ENCODE assay signal across 29 mouse cellular contexts in the genomic region with DNA sequence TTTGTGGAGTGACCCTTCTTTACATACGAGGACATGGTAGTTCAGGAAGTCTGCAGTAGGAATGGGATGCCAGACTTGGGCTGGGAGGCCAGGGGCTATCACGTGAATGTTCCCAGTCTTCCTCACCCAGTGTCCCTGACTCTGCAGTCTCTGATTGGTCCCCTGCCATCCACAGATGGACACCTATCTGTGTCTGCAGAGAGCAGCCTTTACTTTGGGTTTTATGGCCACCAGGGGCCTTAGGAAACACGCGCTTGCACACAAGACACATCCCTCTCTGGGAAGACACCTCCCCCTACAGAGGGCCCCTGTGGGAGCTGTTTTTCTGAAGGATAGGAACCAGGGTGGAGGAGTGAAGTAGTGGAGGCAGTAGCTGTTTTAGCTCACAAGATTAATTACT. TPM values are rescaled to one million over a fixed set of nuclear protein-coding genes. Genes with fewer than 3 reads are reported as not detected.
DNase-seq lines count a peak whose midpoint lies in the region; ATAC-seq and TF ChIP-seq lines count a peak whose summit lies in the region.
"Had no signal": no experiment of that assay in that cellular context is flagged by ENCODE, and none has a peak within 500 bp of the region (broad histone marks: within the 10 kb centered on the region; RNA-seq: fewer than 3 reads in every experiment).

No protein-coding gene starts in this region.

- no peaks in the 10 kb centered on the region for H3K9me3 ChIP-seq in heart, embryonic 12.5 days (replicated peaks)
- no peaks in the 10 kb centered on the region for H3K9me3 ChIP-seq in intestine, postnatal 0 days (ENCODE audit: control insufficient read depth)
- no peaks in the 10 kb centered on the region for H3K9me3 ChIP-seq in intestine, embryonic 16.5 days (ENCODE audit: control insufficient read depth, low read length)
- H3K9me3 ChIP-seq in kidney, postnatal 0 days (replicated peaks; ENCODE audit: low read length): no peaks in the 10 kb centered on the region
- H3K9me3 ChIP-seq in lung, postnatal 0 days (ENCODE audit: low read length): no peaks in the 10 kb centered on the region
- H3K9me3 ChIP-seq: forebrain, embryonic 10.5 days; forebrain, embryonic 13.5 days; heart, embryonic 13.5 days; hindbrain, embryonic 13.5 days had no signal

- DNase-seq in heart, adult 8-10 months (ENCODE audit: low spot score): no peak
- DNase-seq in kidney, postnatal 0 days (ENCODE audit: low spot score): no peak
- no peak for DNase-seq in kidney, postnatal 10 days
- DNase-seq in lung, postnatal 0 days (ENCODE audit: low spot score): no peak
- DNase-seq in lung, adult 2 months: no peak
- DNase-seq: adrenal gland, postnatal 10 days; adrenal gland, postnatal 36 days; cerebellum, adult 18-20 months; cerebellum, adult 9-10 months; cerebellum, postnatal 14 days; gastrocnemius, postnatal 10 days; gastrocnemius, postnatal 36 days; heart, postnatal 14 days had no signal

- H3K9ac ChIP-seq in heart, embryonic 12.5 days: no peak overlapping the region
- H3K9ac ChIP-seq in intestine, postnatal 0 days (ENCODE audit: low read depth, low read length): no peak overlapping the region
- H3K9ac ChIP-seq in intestine, embryonic 16.5 days (ENCODE audit: low read depth, low read length): no peak overlapping the region
- no peak overlapping the region for H3K9ac ChIP-seq in kidney, postnatal 0 days (ENCODE audit: low read depth, low read length)
- no peak overlapping the region for H3K9ac ChIP-seq in lung, postnatal 0 days (replicated peaks; ENCODE audit: low read depth)
- H3K9ac ChIP-seq: forebrain, embryonic 13.5 days; heart, embryonic 13.5 days; hindbrain, embryonic 13.5 days had no signal

- no peak for TF ChIP-seq EP300 in lung, postnatal 0 days (IDR thresholded peaks at IDR 0.05)

- no peak overlapping the region for H3K27ac ChIP-seq in heart, embryonic 12.5 days (ENCODE audit: poor library complexity, severe bottlenecking)
- H3K27ac ChIP-seq in intestine, postnatal 0 days (ENCODE audit: low read depth, low read length): no peak overlapping the region
- no peak overlapping the region for H3K27ac ChIP-seq in intestine, embryonic 16.5 days (ENCODE audit: low read length)
- H3K27ac ChIP-seq in kidney, postnatal 0 days: 0 out of 2 replicates have a peak overlapping the region, but pooled peaks have one; percentile 9
- no peak overlapping the region for H3K27ac ChIP-seq in lung, postnatal 0 days (ENCODE audit: low read length)
- H3K27ac ChIP-seq: forebrain, embryonic 10.5 days; forebrain, embryonic 13.5 days; hindbrain, embryonic 13.5 days had no signal

- peak; percentile 24 for TF ChIP-seq CTCF in intestine, postnatal 0 days (IDR thresholded peaks at IDR 0.05; ENCODE audit: low read depth)
- TF ChIP-seq CTCF in kidney, postnatal 0 days (IDR thresholded peaks at IDR 0.05; ENCODE audit: low read depth): peak; percentile 41; the same call in 1 of the 2 replicates
- TF ChIP-seq CTCF in lung, postnatal 0 days (IDR thresholded peaks at IDR 0.05): peak; percentile 12; the same call in 1 of the 2 replicates
- TF ChIP-seq CTCF in lung, adult 2 months (IDR thresholded peaks at IDR 0.05; ENCODE audit: insufficient read depth, low read length): no peak

- H3K4me2 ChIP-seq in heart, embryonic 12.5 days: no peak overlapping the region
- no peak overlapping the region for H3K4me2 ChIP-seq in intestine, postnatal 0 days (replicated peaks; ENCODE audit: low read depth)
- H3K4me2 ChIP-seq in intestine, embryonic 16.5 days (ENCODE audit: low read depth, low read length): no peak overlapping the region
- no peak overlapping the region for H3K4me2 ChIP-seq in kidney, postnatal 0 days (ENCODE audit: low read length)
- no peak overlapping the region for H3K4me2 ChIP-seq in lung, postnatal 0 days (replicated peaks; ENCODE audit: low read depth, low read length)
- H3K4me2 ChIP-seq: forebrain, embryonic 13.5 days; heart, embryonic 13.5 days; hindbrain, embryonic 13.5 days had no signal

- 49% methylated on average over 4 of the region's 4 CpGs for WGBS in heart, embryonic 12.5 days
- 37% methylated on average over 4 of the region's 4 CpGs for WGBS in intestine, postnatal 0 days
- 40% methylated on average over 4 of the region's 4 CpGs for WGBS in intestine, embryonic 16.5 days
- WGBS in kidney, postnatal 0 days: 27% methylated on average over 4 of the region's 4 CpGs
- WGBS in lung, postnatal 0 days: 58% methylated on average over 4 of the region's 4 CpGs
- WGBS in lung, adult 2 months: 53% methylated on average over 4 of the region's 4 CpGs

- H3K27me3 ChIP-seq in heart, embryonic 12.5 days (replicated peaks): no peaks in the 10 kb centered on the region
- H3K27me3 ChIP-seq in intestine, postnatal 0 days (replicated peaks; ENCODE audit: control insufficient read depth, insufficient read depth, low read length): no peaks in the 10 kb centered on the region
- no peaks in the 10 kb centered on the region for H3K27me3 ChIP-seq in intestine, embryonic 16.5 days (replicated peaks; ENCODE audit: control insufficient read depth, insufficient read depth, low read length)
- no peaks in the 10 kb centered on the region for H3K27me3 ChIP-seq in kidney, postnatal 0 days (ENCODE audit: insufficient read depth, low read length)
- no peaks in the 10 kb centered on the region for H3K27me3 ChIP-seq in lung, postnatal 0 days (replicated peaks; ENCODE audit: insufficient read depth, low read length)
- H3K27me3 ChIP-seq: forebrain, embryonic 13.5 days; heart, embryonic 13.5 days; hindbrain, embryonic 13.5 days had no signal

- H3K4me3 ChIP-seq in heart, embryonic 12.5 days: no peak overlapping the region
- no peak overlapping the region for H3K4me3 ChIP-seq in intestine, postnatal 0 days (ENCODE audit: low read depth, low read length)
- H3K4me3 ChIP-seq in intestine, embryonic 16.5 days (ENCODE audit: low read length): no peak overlapping the region
- no peak overlapping the region for H3K4me3 ChIP-seq in kidney, postnatal 0 days (replicated peaks; ENCODE audit: low read depth, low read length)
- H3K4me3 ChIP-seq in lung, postnatal 0 days (ENCODE audit: low read depth, low read length): no peak overlapping the region
- H3K4me3 ChIP-seq in lung, adult 2 months (replicated peaks; ENCODE audit: extremely low read depth, low read depth, low read length): no peak overlapping the region
- H3K4me3 ChIP-seq: forebrain, embryonic 10.5 days; forebrain, embryonic 13.5 days; heart, embryonic 13.5 days; hindbrain, embryonic 13.5 days had no signal

- peak; percentile 40; the same call in 1 of the 2 replicates for ATAC-seq in heart, embryonic 12.5 days (ENCODE audit: insufficient number of reproducible peaks, low FRiP score)
- ATAC-seq in intestine, postnatal 0 days: no peak
- ATAC-seq in intestine, embryonic 16.5 days: no peak
- ATAC-seq in kidney, postnatal 0 days (replicated peaks; ENCODE audit: low FRiP score, low read depth): no peak
- no peak for ATAC-seq in lung, postnatal 0 days
- ATAC-seq: CD4-positive, CD25-positive, alpha-beta regulatory T cell, adult 4 months; forebrain, embryonic 13.5 days; forebrain, embryonic 16.5 days; hindbrain, embryonic 16.5 days had no signal

- no peak for TF ChIP-seq POLR2A in lung, adult 2 months (IDR thresholded peaks at IDR 0.05; ENCODE audit: borderline replicate concordance, extremely low read depth, low read depth, low read length)

- H3K4me1 ChIP-seq in heart, embryonic 12.5 days (replicated peaks): peaks cover 51% of the 10 kb centered on the region
- 0 out of 2 replicates have a peak, but pooled peaks cover 3% of the 10 kb centered on the region for H3K4me1 ChIP-seq in intestine, postnatal 0 days (replicated peaks; ENCODE audit: control insufficient read depth, insufficient read depth, low read length)
- H3K4me1 ChIP-seq in intestine, embryonic 16.5 days (ENCODE audit: control insufficient read depth, insufficient read depth, low read length): no peaks in the 10 kb centered on the region
- no peaks in the 10 kb centered on the region for H3K4me1 ChIP-seq in kidney, postnatal 0 days (replicated peaks; ENCODE audit: insufficient read depth, low read length)
- H3K4me1 ChIP-seq in lung, postnatal 0 days (ENCODE audit: insufficient read depth, low read depth, low read length): no peaks in the 10 kb centered on the region
- no peaks in the 10 kb centered on the region for H3K4me1 ChIP-seq in lung, adult 2 months (ENCODE audit: control insufficient read depth, insufficient read depth, low read length)

- H3K36me3 ChIP-seq in heart, embryonic 12.5 days: peaks cover 15% of the 10 kb centered on the region
- H3K36me3 ChIP-seq in intestine, postnatal 0 days (ENCODE audit: control insufficient read depth, insufficient read depth): peaks cover 4% of the 10 kb centered on the region; the same call in 1 of the 2 replicates
- 0 out of 2 replicates have a peak, but pooled peaks cover 4% of the 10 kb centered on the region for H3K36me3 ChIP-seq in intestine, embryonic 16.5 days (ENCODE audit: control insufficient read depth, insufficient read depth, low read length)
- H3K36me3 ChIP-seq in kidney, postnatal 0 days (ENCODE audit: insufficient read depth, low read length): 0 out of 2 replicates have a peak, but pooled peaks cover 5% of the 10 kb centered on the region
- H3K36me3 ChIP-seq in lung, postnatal 0 days (ENCODE audit: insufficient read depth, low read length): peaks cover 8% of the 10 kb centered on the region; the same call in 1 of the 2 replicates

RNA-seq across cellular contexts. Expression of a gene that starts 11.5 kb away (rescaled TPM):
- 0.86 and 1.3 TPM in 2 replicates for polyA plus RNA-seq in heart, embryonic 12.5 days (2016; fragmentation: Nextera tagmentation; extraction: Ambion mirVana)
- not detected for total RNA-seq in heart, adult 8-10 months (2022)
- not detected in 2 replicates for polyA plus RNA-seq in intestine, postnatal 0 days (2015; fragmentation: Nextera tagmentation; extraction: Ambion mirVana)
- polyA plus RNA-seq in intestine, embryonic 16.5 days (2015; fragmentation: Nextera tagmentation; extraction: Ambion mirVana): 0.16 TPM in 1 of 2 replicates, not detected in the other
- not detected in 2 replicates for polyA plus RNA-seq in kidney, postnatal 0 days (2015; fragmentation: Nextera tagmentation; extraction: Ambion mirVana)
- polyA plus RNA-seq in lung, postnatal 0 days (2015; fragmentation: Nextera tagmentation; extraction: Ambion mirVana): 0.08 and 0.12 TPM in 2 replicates
- 0.06 TPM in 1 of 2 replicates, not detected in the other for polyA plus RNA-seq in lung, adult 2 months (2012; rRNA removed)
- total RNA-seq: gastrocnemius, adult 18-20 months; gastrocnemius, postnatal 10 days; gastrocnemius, postnatal 36 days; granulocyte monocyte progenitor cell, adult 5-6 weeks; heart, postnatal 14 days; hematopoietic stem cell, adult 5-6 weeks; MEL had no signal
- polyA plus RNA-seq: C2C12; CD4-positive, CD25-positive, alpha-beta regulatory T cell, adult 4 months; embryonic facial prominence, embryonic 11.5 days; forebrain, embryonic 10.5 days; forebrain, embryonic 13.5 days; hindbrain, embryonic 13.5 days; hindbrain, embryonic 16.5 days had no signal

RNA-seq across cellular contexts. Expression of a gene that starts 28.2 kb away (rescaled TPM):
- 16.3 and 17.0 TPM in 2 replicates for polyA plus RNA-seq in heart, embryonic 12.5 days (2016; fragmentation: Nextera tagmentation; extraction: Ambion mirVana)
- total RNA-seq in heart, adult 8-10 months (2022): 10 to 100 TPM in 1 of 4 experiments, 1 to 10 TPM in 3; 7.7 to 11.1 (median 8.6) TPM
- 13.5 and 14.4 TPM in 2 replicates for polyA plus RNA-seq in intestine, postnatal 0 days (2015; fragmentation: Nextera tagmentation; extraction: Ambion mirVana)
- polyA plus RNA-seq in intestine, embryonic 16.5 days (2015; fragmentation: Nextera tagmentation; extraction: Ambion mirVana): 13.9 and 14.0 TPM in 2 replicates
- 21.3 TPM in 2 replicates for polyA plus RNA-seq in kidney, postnatal 0 days (2015; fragmentation: Nextera tagmentation; extraction: Ambion mirVana)
- 13.0 and 14.3 TPM in 2 replicates for polyA plus RNA-seq in lung, postnatal 0 days (2015; fragmentation: Nextera tagmentation; extraction: Ambion mirVana)
- polyA plus RNA-seq in lung, adult 2 months (2012; rRNA removed): 2.4 and 5.0 TPM in 2 replicates

RNA-seq across cellular contexts. Expression of a gene that starts 45.7 kb away (rescaled TPM):
- 50.3 and 51.3 TPM in 2 replicates for polyA plus RNA-seq in heart, embryonic 12.5 days (2016; fragmentation: Nextera tagmentation; extraction: Ambion mirVana)
- total RNA-seq in heart, adult 8-10 months (2022): 100 to 1,000 TPM in 2 of 4 experiments, 10 to 100 TPM in 2; 91.3 to 104 (median 98.7) TPM
- 46.4 and 49.0 TPM in 2 replicates for polyA plus RNA-seq in intestine, postnatal 0 days (2015; fragmentation: Nextera tagmentation; extraction: Ambion mirVana)
- 69.1 and 69.3 TPM in 2 replicates for polyA plus RNA-seq in intestine, embryonic 16.5 days (2015; fragmentation: Nextera tagmentation; extraction: Ambion mirVana)
- polyA plus RNA-seq in kidney, postnatal 0 days (2015; fragmentation: Nextera tagmentation; extraction: Ambion mirVana): 59.4 and 65.0 TPM in 2 replicates
- 27.5 and 27.6 TPM in 2 replicates for polyA plus RNA-seq in lung, postnatal 0 days (2015; fragmentation: Nextera tagmentation; extraction: Ambion mirVana)
- 8.0 and 14.9 TPM in 2 replicates for polyA plus RNA-seq in lung, adult 2 months (2012; rRNA removed)
